Mouse (Mus musculus) embryonic fibroblast, embryonic 13.5 days (primary cell): Measurements from ENCODE around the gene Ppie. TPM values are rescaled to one million over a fixed set of nuclear protein-coding genes. Genes with fewer than 3 reads are reported as not detected.
"Not testable (repeated sequence)": the region's sequence is repeated elsewhere in the genome, so short reads cannot be mapped to it uniquely, and the experiment has no call there.

Experiments used
- H3K27ac ChIP-seq: 2 replicates; pipeline ENCODE4 v1.5.1; 2012; ENCODE audit warnings: low read length, control low read depth, inconsistent platforms; ENCODE audit not compliant: insufficient read depth
- H3K4me1 ChIP-seq: 2 replicates; pipeline ENCODE4 v1.6.1; 2011; ENCODE audit warnings: low read length; ENCODE audit not compliant: control insufficient read depth, insufficient read depth
- H3K4me3 ChIP-seq: 2 replicates; pipeline ENCODE4 v1.5.1; 2011; ENCODE audit warnings: mild to moderate bottlenecking, control low read depth, low read length; ENCODE audit not compliant: insufficient read depth
- CTCF ChIP-seq: IDR thresholded peaks from 2 replicates; pipeline ENCODE4 v1.5.1; 2011; ENCODE audit warnings: mild to moderate bottlenecking, control low read depth, low read length, moderate library complexity, borderline replicate concordance; ENCODE audit not compliant: insufficient read depth
- POLR2A ChIP-seq: IDR thresholded peaks from 2 replicates; pipeline ENCODE4 v1.6.1; 2011; ENCODE audit warnings: low read depth, mild to moderate bottlenecking, control low read depth, low read length, moderate library complexity
- polyA plus RNA-seq: library from polyadenylated mRNA; stranded (reverse); fragments of >200 nt; gene quantifications from 2 replicates; pipeline ENCODE4 v1.2.4, GENCODE M21; 2011; ENCODE audit warnings: low read depth; ENCODE audit not compliant: missing spikeins, insufficient read length

The Ppie gene
- polyA plus RNA-seq, 1 experiment: 33.6 TPM

GRCm38 (mm10) chr4:123116011-123116410, 23.7 kb downstream of the Ppie start, which contains the start of gene Oxct2b:
TSS of gene Oxct2b (plus strand) at chr4:123116266.
- no peak within 1 kb of the TSS for H3K4me3 ChIP-seq
- TF ChIP-seq CTCF (no peak), POLR2A (no peak)
- no peak within 1 kb of the TSS for H3K27ac ChIP-seq
- no peaks in the 10 kb centered on the region for H3K4me1 ChIP-seq

DNA sequence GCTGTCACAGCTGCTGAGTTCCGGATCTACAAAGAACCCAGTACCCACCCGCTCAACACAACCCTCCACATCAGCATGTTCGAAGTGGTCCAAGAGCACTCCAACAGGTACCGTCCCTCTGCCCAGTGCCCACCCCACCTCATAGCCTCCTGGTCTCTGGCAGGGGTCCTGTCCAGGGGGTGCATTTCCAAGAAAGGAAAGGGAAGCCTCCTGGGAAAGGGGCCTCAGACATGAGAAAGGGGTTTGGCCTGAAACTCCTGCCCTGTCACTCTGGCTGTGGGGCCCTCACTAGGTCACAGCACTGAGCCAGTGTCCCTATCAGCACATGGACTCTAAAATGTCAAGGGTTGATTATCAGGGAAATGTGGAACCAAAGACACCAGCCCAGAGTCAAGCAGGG, 25.1 kb downstream of the Ppie start:
- H3K27ac ChIP-seq, H3K4me3 ChIP-seq, H3K4me1 ChIP-seq: not testable (repeated sequence)

DNA sequence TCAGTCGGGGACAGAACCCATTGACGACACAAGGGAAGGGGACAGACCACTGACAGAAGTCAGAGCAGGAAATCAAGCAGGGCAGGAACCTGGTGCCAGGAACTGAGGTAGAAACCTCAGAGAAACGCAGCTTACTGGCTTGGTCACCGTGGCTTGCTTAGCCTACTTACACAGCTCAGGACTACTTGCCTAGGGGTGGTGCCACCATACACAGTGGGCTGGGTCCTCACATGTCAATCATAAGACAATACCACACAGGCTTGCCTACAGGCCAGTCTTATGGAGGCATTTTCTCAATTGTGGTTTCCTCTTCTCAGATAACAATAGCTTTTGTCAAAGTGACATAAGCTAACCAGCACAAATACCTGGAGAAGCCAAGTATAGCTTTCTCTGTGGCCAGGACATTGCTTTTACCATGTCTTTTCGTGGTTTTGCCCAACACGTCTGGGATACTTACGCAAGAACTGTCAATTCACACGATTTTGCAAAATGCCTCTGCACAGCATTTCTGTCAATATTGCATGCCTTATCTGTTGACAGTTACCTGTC, 27.5 kb downstream of the Ppie start:
- H3K4me3 ChIP-seq: no peak overlapping the region
- H3K27ac ChIP-seq: no peak overlapping the region
- no peak for TF ChIP-seq CTCF
- no peak for TF ChIP-seq POLR2A
- H3K4me1 ChIP-seq: peaks cover 2% of the 10 kb centered on the region; the same call in 1 of the 2 replicates

GRCm38 (mm10) chr4:123111275-123111983, 28.3 kb downstream of the Ppie start:
- not testable (repeated sequence) for H3K4me1 ChIP-seq, H3K27ac ChIP-seq, H3K4me3 ChIP-seq

DNA sequence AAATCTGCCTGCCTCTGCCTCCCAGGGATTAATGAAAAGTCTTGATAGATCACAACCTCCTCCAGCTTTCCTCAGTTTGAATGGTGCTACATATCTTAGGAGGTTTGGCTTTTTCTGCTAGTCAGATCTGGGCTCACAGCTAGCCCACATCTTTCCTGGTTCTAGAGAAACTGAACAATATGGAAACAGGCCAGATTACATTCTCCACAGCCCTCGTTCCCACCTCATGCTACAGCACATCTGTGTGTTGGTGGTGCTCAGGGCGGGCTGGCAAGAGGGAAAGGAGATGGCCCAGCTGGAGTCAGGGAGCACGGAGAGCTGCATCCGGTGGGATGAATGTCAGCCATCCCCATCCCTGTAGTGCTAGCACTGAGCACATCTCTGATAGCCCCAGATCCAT, 29.0 kb downstream of the Ppie start:
- Histone ChIP-seq H3K4me1 (peaks cover 2% of the 10 kb centered on the region; the same call in 1 of the 2 replicates), H3K27ac (no peak overlapping the region; the same call in 1 of the 2 replicates), H3K4me3 (no peak overlapping the region)
- TF ChIP-seq POLR2A (no peak), CTCF (no peak)

GRCm38 (mm10) chr4:123108056-123108455, 31.7 kb downstream of the Ppie start:
- Histone ChIP-seq H3K27ac (no peak overlapping the region), H3K4me1 (peaks cover 2% of the 10 kb centered on the region; the same call in 1 of the 2 replicates), H3K4me3 (no peak overlapping the region)
- TF ChIP-seq POLR2A: no peak
- no peak for TF ChIP-seq CTCF

GRCm38 (mm10) chr4:123106864-123107263, 32.9 kb downstream of the Ppie start:
- no peak overlapping the region for H3K4me3 ChIP-seq
- no peak for TF ChIP-seq CTCF
- TF ChIP-seq POLR2A: no peak
- H3K4me1 ChIP-seq: peaks cover 2% of the 10 kb centered on the region; the same call in 1 of the 2 replicates
- H3K27ac ChIP-seq: no peak overlapping the region

GRCm38 (mm10) chr4:123105929-123106328, 33.8 kb downstream of the Ppie start:
- H3K4me3 ChIP-seq, H3K27ac ChIP-seq, H3K4me1 ChIP-seq: not testable (repeated sequence)

DNA sequence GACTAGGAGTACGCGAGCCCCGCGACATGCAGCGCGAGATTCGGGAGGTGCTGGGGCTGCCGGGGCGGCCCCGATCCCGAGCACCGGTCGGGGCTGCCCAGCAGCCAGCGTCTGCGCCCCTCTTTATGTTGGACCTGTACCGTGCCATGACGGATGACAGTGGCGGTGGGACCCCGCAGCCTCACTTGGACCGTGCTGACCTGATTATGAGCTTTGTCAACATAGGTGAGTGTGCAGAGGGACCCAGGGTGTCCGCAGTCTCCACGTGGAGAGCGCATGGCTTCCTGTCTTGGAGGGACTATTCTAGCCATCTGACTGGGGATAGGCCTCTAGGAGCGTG, 34.3 kb downstream of the Ppie start:
- Histone ChIP-seq H3K27ac (no peak overlapping the region), H3K4me1 (peaks cover 2% of the 10 kb centered on the region; the same call in 1 of the 2 replicates), H3K4me3 (no peak overlapping the region)
- no peak for TF ChIP-seq CTCF
- TF ChIP-seq POLR2A: no peak

DNA sequence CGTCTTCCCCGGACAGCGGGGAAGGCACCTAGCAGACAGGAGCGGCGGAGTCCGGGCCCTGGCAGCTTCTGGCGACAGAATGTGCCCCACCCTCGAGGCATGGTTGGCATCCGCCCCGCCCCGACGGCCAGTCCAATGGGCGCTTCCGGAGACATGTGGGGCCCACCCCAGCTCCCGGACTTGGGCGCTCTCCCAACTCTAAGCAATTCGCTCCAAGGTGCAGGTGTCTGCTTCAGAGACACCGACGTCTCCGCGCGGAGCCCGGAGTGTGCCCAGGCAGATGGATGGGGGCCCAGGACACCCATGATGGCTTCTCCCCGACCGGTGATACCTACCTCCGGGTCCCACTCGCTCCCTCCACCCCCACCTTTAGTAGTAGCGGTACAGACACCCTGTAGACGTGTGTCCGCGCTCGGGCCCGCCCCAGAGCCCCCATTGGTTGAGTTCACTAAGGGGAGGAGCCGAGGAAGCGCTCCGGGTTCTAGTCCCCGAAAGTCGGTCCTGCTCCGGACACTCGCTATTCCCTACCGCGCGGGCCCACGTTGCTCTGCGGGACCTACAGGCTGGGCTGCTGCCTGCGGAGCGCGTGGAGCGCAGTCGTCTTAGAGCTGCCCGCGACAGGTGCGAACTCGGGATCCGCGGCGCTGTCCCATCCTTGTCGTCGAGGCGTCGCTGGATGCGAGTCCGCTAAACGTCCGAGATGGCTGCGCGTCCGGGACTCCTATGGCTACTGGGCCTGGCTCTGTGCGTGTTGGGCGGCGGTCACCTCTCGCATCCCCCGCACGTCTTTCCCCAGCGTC, 34.9 kb downstream of the Ppie start, which contains the start of gene Bmp8b:
Gene Bmp8b, plus strand, starts transcription at position 515 of the 800 bp plus-strand sequence.
- no peak for TF ChIP-seq POLR2A
- TF ChIP-seq CTCF: no peak
- no peak within 1 kb of the TSS for H3K4me3 ChIP-seq
- H3K4me1 ChIP-seq: peaks cover 2% of the 10 kb centered on the region; the same call in 1 of the 2 replicates
- no peak within 1 kb of the TSS for H3K27ac ChIP-seq
